Mouse (Mus musculus) midbrain, embryonic 15.5 days (tissue): ENCODE data around the gene Zbtb46. TPM values are rescaled to one million over a fixed set of nuclear protein-coding genes. Genes with fewer than 3 reads are reported as not detected.

Source experiments
- ATAC-seq: fragments of 200-750 bp; cut with Nextera tagmentation; replicated peaks from 2 replicates; pipeline ENCODE4 v1.8.0; 2017; ENCODE audit warnings: moderate TSS enrichment
- H3K27ac ChIP-seq: fragments of 300-500 bp; sonication (generic); 2 replicates; pipeline ENCODE4 v1.5.1; 2015; ENCODE audit warnings: mild to moderate bottlenecking, inconsistent platforms
- H3K27me3 ChIP-seq: fragments of 300-500 bp; sonication (generic); replicated peaks from 2 replicates; pipeline ENCODE4 v1.6.1; 2015; ENCODE audit warnings: inconsistent platforms
- H3K36me3 ChIP-seq: fragments of 300-500 bp; sonication (generic); replicated peaks from 2 replicates; pipeline ENCODE4 v1.6.1; 2015; ENCODE audit warnings: inconsistent platforms
- H3K4me1 ChIP-seq: fragments of 300-500 bp; sonication (generic); 2 replicates; pipeline ENCODE4 v1.6.1; 2015; ENCODE audit warnings: inconsistent platforms
- H3K4me2 ChIP-seq: fragments of 300-500 bp; sonication (generic); 2 replicates; pipeline ENCODE4 v1.6.1; 2015; ENCODE audit warnings: inconsistent platforms, mild to moderate bottlenecking, moderate library complexity
- H3K4me3 ChIP-seq: fragments of 300-500 bp; sonication (generic); 2 replicates; pipeline ENCODE4 v1.5.1; 2015; ENCODE audit warnings: mild to moderate bottlenecking, inconsistent platforms
- H3K9ac ChIP-seq: fragments of 300-500 bp; sonication (generic); 2 replicates; pipeline ENCODE4 v1.6.1; 2015; ENCODE audit warnings: mild to moderate bottlenecking, inconsistent platforms
- H3K9me3 ChIP-seq: fragments of 300-500 bp; sonication (generic); 2 replicates; pipeline ENCODE4 v1.6.1; 2016; ENCODE audit warnings: inconsistent platforms
- WGBS: fragments of 180-500 bp; shearing (Covaris S2); methylation state at CpG from one replicate; pipeline ENCODE4 v1.1.7; 2015; ENCODE audit warnings: mixed read lengths; 5-methylcytosine and 5-hydroxymethylcytosine counted together
- polyA plus RNA-seq: library from polyadenylated mRNA; unstranded; fragments of >200 nt; fragmentation: Nextera tagmentation; extraction: Ambion mirVana; gene quantifications from 2 replicates; pipeline ENCODE4 v1.2.1, GENCODE M21; 2015

The Zbtb46 gene
- polyA plus RNA-seq, 1 experiment from 2014 or later: 26.0 TPM

GRCm38 (mm10) chr2:181391541-181391940, 67.7 kb downstream of the Zbtb46 start:
- Histone ChIP-seq H3K9me3 (no peaks in the 10 kb centered on the region), H3K9ac (no peak overlapping the region), H3K4me1 (no peaks in the 10 kb centered on the region), H3K27me3 (no peaks in the 10 kb centered on the region), H3K27ac (no peak overlapping the region), H3K4me3 (no peak overlapping the region), H3K4me2 (no peak overlapping the region), H3K36me3 (peaks cover 16% of the 10 kb centered on the region; the same call in 1 of the 2 replicates)
- 72% methylated on average over 2 of the region's 2 CpGs for WGBS
- ATAC-seq: no peak

- WGBS: 89% methylated on average over 15 of the region's 15 CpGs
- Histone ChIP-seq H3K4me3 (no peak overlapping the region), H3K9ac (no peak overlapping the region), H3K4me2 (no peak overlapping the region), H3K4me1 (no peaks in the 10 kb centered on the region), H3K27me3 (no peaks in the 10 kb centered on the region), H3K9me3 (no peaks in the 10 kb centered on the region), H3K27ac (no peak overlapping the region), H3K36me3 (peaks cover 21% of the 10 kb centered on the region; the same call in 1 of the 2 replicates)
- no peak for ATAC-seq
These were observed 68.2 kb downstream of the Zbtb46 start for GRCm38 (mm10) chr2:181391022-181391421.

- Histone ChIP-seq H3K9me3 (no peaks in the 10 kb centered on the region), H3K27ac (no peak overlapping the region), H3K27me3 (no peaks in the 10 kb centered on the region), H3K4me3 (no peak overlapping the region), H3K36me3 (peaks cover 22% of the 10 kb centered on the region; the same call in 1 of the 2 replicates), H3K9ac (no peak overlapping the region), H3K4me2 (no peak overlapping the region), H3K4me1 (no peaks in the 10 kb centered on the region)
- 85% methylated on average over 4 of the region's 4 CpGs for WGBS
- no peak for ATAC-seq
These were observed 68.9 kb downstream of the Zbtb46 start for GRCm38 (mm10) chr2:181390136-181390870.

GRCm38 (mm10) chr2:181386663-181387210, 72.5 kb downstream of the Zbtb46 start:
- 79% methylated on average over 3 of the region's 4 CpGs for WGBS
- no peaks in the 10 kb centered on the region for H3K27me3 ChIP-seq
- H3K4me2 ChIP-seq: no peak overlapping the region
- H3K27ac ChIP-seq: no peak overlapping the region
- no peaks in the 10 kb centered on the region for H3K4me1 ChIP-seq
- H3K9me3 ChIP-seq: no peaks in the 10 kb centered on the region
- H3K9ac ChIP-seq: no peak overlapping the region
- no peak for ATAC-seq
- H3K36me3 ChIP-seq: peaks cover 38% of the 10 kb centered on the region
- H3K4me3 ChIP-seq: no peak overlapping the region

- H3K4me2 ChIP-seq: no peak overlapping the region
- H3K27ac ChIP-seq: no peak overlapping the region
- no peaks in the 10 kb centered on the region for H3K9me3 ChIP-seq
- H3K9ac ChIP-seq: no peak overlapping the region
- peaks cover 41% of the 10 kb centered on the region for H3K36me3 ChIP-seq
- H3K4me1 ChIP-seq: no peaks in the 10 kb centered on the region
- no peaks in the 10 kb centered on the region for H3K27me3 ChIP-seq
- ATAC-seq: no peak
- 91% methylated on average over 3 of the region's 3 CpGs for WGBS
- no peak overlapping the region for H3K4me3 ChIP-seq
These were observed 73.3 kb downstream of the Zbtb46 start for GRCm38 (mm10) chr2:181385885-181386284.

- Histone ChIP-seq H3K4me2 (no peak overlapping the region), H3K9ac (no peak overlapping the region), H3K27ac (no peak overlapping the region), H3K36me3 (peaks cover 44% of the 10 kb centered on the region), H3K4me3 (no peak overlapping the region), H3K4me1 (no peaks in the 10 kb centered on the region), H3K9me3 (no peaks in the 10 kb centered on the region), H3K27me3 (no peaks in the 10 kb centered on the region)
- ATAC-seq: peak; percentile 57; the same call in 1 of the 2 replicates
- WGBS: 84% methylated on average over 4 of the region's 4 CpGs
These were observed 74.3 kb downstream of the Zbtb46 start for GRCm38 (mm10) chr2:181384919-181385391.

GRCm38 (mm10) chr2:181384463-181384862, 74.8 kb downstream of the Zbtb46 start:
- no peaks in the 10 kb centered on the region for H3K27me3 ChIP-seq
- no peak overlapping the region for H3K4me2 ChIP-seq
- no peaks in the 10 kb centered on the region for H3K9me3 ChIP-seq
- H3K4me1 ChIP-seq: no peaks in the 10 kb centered on the region
- WGBS: 85% methylated on average over 7 of the region's 7 CpGs
- H3K9ac ChIP-seq: no peak overlapping the region
- ATAC-seq: no peak; the same call in 1 of the 2 replicates
- H3K27ac ChIP-seq: no peak overlapping the region
- H3K4me3 ChIP-seq: no peak overlapping the region
- H3K36me3 ChIP-seq: peaks cover 45% of the 10 kb centered on the region

- no peak overlapping the region for H3K4me3 ChIP-seq
- no peak overlapping the region for H3K9ac ChIP-seq
- no peaks in the 10 kb centered on the region for H3K4me1 ChIP-seq
- H3K9me3 ChIP-seq: no peaks in the 10 kb centered on the region
- H3K36me3 ChIP-seq: peaks cover 50% of the 10 kb centered on the region
- H3K27me3 ChIP-seq: no peaks in the 10 kb centered on the region
- H3K4me2 ChIP-seq: no peak overlapping the region
- 92% methylated on average over 6 of the region's 6 CpGs for WGBS
- no peak overlapping the region for H3K27ac ChIP-seq
- no peak for ATAC-seq
These were observed 77.5 kb downstream of the Zbtb46 start for GRCm38 (mm10) chr2:181381631-181382306.

- Histone ChIP-seq H3K4me2 (no peak overlapping the region), H3K9ac (no peak overlapping the region), H3K4me3 (no peak overlapping the region), H3K36me3 (peaks cover 46% of the 10 kb centered on the region), H3K27me3 (no peaks in the 10 kb centered on the region), H3K9me3 (no peaks in the 10 kb centered on the region), H3K4me1 (no peaks in the 10 kb centered on the region), H3K27ac (no peak overlapping the region)
- ATAC-seq: no peak
- WGBS: 94% methylated on average over 5 of the region's 5 CpGs
These were observed 78.1 kb downstream of the Zbtb46 start for GRCm38 (mm10) chr2:181381107-181381506.

- no peak overlapping the region for H3K4me2 ChIP-seq
- H3K4me3 ChIP-seq: no peak overlapping the region
- no peaks in the 10 kb centered on the region for H3K27me3 ChIP-seq
- no peaks in the 10 kb centered on the region for H3K9me3 ChIP-seq
- H3K4me1 ChIP-seq: no peaks in the 10 kb centered on the region
- H3K27ac ChIP-seq: no peak overlapping the region
- WGBS: 83% methylated on average over 5 of the region's 5 CpGs
- peaks cover 43% of the 10 kb centered on the region for H3K36me3 ChIP-seq
- ATAC-seq: no peak
- H3K9ac ChIP-seq: no peak overlapping the region
These were observed 79.0 kb downstream of the Zbtb46 start for GRCm38 (mm10) chr2:181380251-181380650.

- no peak within 1 kb of the TSS for H3K4me3 ChIP-seq
These were observed 79.4 kb downstream of the Zbtb46 start, which contains the start of gene Lime1 for GRCm38 (mm10) chr2:181379778-181380177. TSS of gene Lime1 (plus strand) at chr2:181380078.

GRCm38 (mm10) chr2:181378701-181379100, 80.5 kb downstream of the Zbtb46 start:
- WGBS: 94% methylated on average over 5 of the region's 5 CpGs
- H3K27me3 ChIP-seq: no peaks in the 10 kb centered on the region
- peaks cover 43% of the 10 kb centered on the region for H3K36me3 ChIP-seq
- no peaks in the 10 kb centered on the region for H3K9me3 ChIP-seq
- no peak overlapping the region for H3K4me3 ChIP-seq
- H3K27ac ChIP-seq: no peak overlapping the region
- H3K4me1 ChIP-seq: no peaks in the 10 kb centered on the region
- H3K4me2 ChIP-seq: no peak overlapping the region
- no peak overlapping the region for H3K9ac ChIP-seq
- ATAC-seq: no peak

More at GRCm38 (mm10) chr2:181379778-181380177, 79.4 kb downstream of the Zbtb46 start, which contains the start of gene Lime1:
- Histone ChIP-seq H3K27ac (no peak within 1 kb of the TSS), H3K36me3 (peaks cover 43% of the 10 kb centered on the region), H3K9ac (no peak within 1 kb of the TSS), H3K9me3 (no peaks in the 10 kb centered on the region), H3K27me3 (no peaks in the 10 kb centered on the region), H3K4me1 (no peaks in the 10 kb centered on the region), H3K4me2 (no peak within 1 kb of the TSS)
- ATAC-seq: no peak
- WGBS: 93% methylated on average over 12 of the region's 12 CpGs
